Mouse (Mus musculus): ENCODE measurements at regions not wholly inside any gene's neighbourhood (a gene's known extent, or its start where the extent isn't known, plus 50 kb on each side); places are given as distances from the start of the nearest gene placed in this dataset.

DNA sequence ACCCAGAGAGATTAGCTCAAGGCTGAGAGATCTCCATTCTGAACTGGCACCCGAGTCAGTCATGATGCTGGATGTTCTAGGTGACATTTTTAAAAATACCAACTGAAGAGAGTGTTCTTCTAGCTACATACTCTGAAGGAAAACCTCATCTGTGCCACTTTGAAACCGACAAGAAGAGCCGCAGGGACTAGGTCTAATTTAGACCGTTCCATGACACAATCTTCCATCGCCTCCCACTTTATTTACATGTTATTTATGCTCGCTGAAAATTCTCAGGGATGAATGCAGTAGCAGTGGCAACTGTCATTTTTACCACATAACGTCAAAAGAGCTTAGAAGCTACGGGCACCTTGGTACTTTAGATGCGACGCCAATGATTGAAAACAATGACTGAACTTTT, 514.1 kb upstream of the Gm10131 start:
- no peak for DNase-seq

DNA sequence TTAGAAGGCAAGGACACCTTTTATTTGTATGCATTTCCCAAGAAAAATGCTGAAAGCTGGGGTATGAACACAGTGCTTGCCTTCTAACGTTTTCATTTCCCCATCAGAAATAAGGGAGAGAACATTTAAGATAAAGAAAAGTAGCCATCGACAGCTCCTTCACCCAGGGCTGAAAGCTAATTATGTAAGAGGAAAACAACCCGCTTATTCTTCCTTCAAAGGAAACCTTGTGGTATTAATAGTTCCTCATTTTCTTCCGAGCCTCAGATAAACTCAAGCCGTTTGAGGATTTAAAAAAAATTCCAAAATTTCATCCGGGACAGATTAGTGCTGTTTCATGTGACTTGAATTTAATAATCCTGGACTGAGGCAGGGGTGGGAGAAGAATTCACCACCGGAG, 512.2 kb upstream of the Gm10131 start:
- DNase-seq: no peak

DNA sequence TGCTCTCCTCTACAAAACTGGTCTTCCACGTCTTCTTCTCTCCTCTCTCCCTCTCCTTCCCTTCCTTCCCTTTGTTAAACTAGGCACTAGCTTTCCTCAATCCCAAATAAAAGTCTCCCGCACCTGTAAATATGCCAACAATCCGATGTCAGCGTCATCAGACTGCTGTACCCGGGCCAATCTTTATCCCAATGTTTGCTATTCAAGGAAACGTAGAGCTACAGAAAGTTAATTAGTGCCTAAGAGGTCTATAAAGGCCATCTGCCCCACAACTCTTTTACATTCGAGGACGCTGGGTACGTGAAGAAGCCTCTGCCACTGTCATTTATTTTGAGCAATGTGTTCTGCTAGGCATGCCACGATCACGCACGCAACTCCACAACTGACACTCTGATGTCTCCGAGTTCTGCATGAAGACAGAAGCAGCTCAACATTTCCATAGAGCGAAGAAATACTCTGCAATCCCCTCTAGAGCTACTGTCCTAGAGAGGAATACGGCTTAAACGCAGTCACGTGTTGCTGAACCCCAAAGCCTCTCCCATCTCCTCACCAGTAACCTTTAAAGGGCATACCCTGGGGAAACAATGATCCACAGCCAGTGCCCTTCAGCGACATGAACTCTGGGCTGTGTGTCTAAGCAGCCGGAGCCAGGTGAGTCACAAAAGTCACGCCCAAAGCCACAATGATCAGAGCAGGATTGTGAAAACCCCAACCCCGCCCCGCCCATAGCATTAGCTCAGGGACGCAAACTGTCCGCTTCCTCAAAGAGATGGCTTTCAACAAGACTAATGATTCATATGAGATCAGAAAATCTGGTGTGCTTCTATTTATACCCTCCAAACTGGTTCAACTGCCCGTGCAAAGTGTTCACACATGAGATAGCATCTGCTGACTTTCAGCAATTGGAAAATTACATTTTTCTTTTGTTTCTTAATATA, 510.9 kb upstream of the Gm10131 start:
- DNase-seq: peak; percentile 22

DNA sequence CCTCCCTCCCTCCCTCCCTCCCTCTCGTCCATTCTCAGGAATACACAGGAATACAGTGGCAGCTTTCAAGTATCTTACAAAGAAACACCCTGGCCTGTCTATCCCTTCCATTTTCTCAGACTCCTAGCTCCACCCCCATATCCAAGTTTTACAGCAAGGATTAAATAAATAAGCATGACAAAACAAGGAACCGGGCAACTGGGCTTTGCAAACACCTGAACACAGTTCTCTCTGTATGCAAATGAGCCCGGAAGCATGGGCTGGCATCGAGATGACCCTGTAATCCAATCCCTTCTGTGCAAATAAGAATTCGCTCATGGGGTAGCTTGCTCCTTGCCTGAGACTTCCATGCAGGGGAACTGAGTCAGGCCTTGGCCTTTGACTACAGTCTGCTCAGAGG, 506.5 kb upstream of the Gm10131 start:
- no peak for DNase-seq

DNA sequence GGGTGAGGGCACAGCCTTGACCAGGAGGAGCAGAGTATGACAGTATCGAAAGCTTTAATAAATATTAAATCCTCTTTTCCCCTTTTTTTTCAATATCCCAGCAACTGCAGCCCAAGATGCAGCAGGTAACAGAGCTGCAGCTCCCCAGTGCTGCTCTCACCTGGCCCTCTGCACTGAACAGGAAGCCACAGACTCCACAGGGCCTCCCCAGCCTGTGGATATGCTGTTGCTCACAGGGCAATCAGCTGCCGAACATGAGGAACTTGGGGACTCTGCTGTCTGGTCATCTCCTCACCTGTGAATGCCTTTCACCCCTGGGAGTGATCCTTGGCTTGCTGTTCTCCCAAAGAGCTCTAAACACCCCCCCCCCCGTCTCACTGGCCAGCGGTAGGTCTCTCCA, 503.4 kb upstream of the Gm10131 start:
- no peak for DNase-seq

DNA sequence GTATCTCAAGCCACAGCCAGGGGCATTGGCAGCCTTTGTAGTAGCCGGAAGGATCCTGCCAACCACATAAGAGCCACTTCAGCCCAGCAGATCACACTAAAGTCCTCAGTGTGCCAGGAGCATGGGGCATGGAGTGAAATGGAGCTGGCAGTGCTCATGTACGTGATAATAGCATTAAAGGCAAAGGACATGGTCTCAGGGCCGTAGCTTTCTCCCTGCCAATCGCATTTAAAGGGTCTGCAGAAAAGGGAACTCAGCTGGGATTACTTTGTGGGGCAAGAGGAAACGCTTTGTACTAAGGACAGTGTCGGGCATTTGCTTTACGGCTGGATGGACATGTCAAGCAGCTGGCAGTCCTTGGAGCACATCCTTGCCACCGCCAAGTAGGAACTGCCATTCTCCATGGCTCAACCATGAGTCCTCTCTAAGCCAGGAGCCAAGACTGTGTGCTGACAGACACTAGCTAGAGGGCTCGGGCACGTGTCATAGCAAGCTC, 502.5 kb upstream of the Gm10131 start:
- DNase-seq: no peak

DNA sequence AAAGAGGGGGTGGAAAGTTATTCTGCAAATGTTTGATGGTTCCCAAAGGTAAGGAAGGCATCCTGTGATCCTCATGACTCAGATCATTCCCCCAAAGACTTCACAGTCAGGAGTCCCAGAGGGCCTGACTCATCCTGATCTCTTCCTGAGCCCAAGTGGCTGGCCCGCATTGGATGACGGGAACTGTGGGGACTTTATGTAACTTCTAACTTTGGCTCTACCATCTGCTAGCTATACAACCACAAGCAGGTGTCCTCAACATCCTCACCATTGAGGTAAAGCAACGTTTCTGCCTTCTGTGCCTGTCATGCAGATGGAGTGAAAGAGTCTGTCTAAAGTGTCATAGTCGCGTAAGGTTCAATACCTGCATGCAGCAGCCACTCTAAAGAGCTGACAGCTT, 501.6 kb upstream of the Gm10131 start:
- DNase-seq: no peak

DNA sequence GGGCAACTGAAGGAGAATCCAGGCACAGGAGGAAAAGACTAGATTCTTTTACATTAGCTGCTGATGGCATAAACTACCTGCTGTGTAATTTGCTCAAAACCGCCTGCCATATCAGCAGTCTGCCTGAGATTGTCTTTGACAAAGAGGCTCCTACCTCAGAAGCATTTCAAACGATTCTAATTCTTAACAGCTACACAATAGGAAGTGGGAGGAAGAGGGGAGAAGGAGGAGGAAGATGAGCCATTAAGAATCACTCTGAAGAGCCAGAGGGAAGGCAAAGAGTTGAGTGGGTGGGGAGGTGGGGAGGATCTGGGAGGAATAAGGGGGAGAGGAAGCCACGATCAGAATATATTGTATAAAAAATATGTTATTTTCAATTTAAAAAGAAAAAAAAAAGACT, 500.9 kb upstream of the Gm10131 start:
- DNase-seq: no peak

DNA sequence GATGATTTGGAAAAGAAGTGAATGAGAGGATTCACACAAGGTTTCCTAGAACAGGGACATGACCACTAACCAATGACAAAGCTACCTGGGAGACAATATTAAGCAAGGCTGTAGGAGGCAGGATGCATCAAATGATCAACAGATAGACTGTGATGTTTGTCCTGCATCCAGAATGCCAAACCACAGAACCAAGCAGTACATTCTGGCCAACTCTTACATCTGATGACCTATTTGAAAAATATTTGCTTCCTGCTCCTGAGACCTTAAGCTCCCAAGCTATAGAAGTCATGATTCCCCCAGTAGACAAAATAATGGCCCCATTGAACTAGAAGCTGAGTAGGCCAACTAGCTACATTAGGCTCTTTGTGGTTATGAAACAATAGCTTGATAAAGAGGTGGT, 498.6 kb upstream of the Gm10131 start:
- DNase-seq: no peak

DNA sequence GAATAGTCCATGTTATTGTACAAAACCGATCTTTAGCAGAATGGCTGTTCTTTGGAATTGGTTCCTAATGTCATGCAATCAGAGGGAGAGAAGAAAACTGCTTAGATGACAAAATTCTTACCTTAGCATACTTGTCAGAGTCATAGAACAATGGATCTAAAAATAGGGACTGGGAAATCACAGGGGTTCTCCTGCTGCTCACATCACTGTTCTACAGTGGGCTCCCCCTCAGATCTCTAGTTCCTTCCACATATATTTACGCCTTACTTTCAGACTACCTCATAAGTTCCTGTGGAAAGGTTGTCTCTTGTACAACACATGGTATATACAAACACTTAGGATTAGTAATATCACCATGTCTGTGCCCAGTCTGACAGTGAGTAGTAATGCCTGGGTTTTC, 495.9 kb upstream of the Gm10131 start:
- no peak for DNase-seq

DNA sequence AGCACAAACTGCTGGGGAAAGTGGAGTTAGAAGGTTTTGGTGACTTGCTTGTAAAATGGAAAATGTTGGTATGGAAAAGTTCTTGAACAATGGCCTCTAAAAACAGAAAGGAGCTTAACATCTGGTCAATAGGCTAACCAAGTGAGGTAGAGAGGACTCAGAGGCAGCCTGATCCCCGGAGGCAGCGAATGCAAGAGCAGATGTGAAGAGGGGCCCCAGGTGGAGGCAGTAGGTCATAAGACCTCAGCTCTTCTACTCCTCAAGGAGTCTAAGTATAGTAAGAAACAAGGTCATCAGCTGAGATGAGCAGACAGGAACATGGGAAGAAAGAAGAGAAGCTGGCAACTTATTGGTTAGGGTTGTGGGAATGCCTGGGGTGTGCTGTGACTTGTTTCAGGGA, 493.5 kb upstream of the Gm10131 start:
- DNase-seq: no peak

DNA sequence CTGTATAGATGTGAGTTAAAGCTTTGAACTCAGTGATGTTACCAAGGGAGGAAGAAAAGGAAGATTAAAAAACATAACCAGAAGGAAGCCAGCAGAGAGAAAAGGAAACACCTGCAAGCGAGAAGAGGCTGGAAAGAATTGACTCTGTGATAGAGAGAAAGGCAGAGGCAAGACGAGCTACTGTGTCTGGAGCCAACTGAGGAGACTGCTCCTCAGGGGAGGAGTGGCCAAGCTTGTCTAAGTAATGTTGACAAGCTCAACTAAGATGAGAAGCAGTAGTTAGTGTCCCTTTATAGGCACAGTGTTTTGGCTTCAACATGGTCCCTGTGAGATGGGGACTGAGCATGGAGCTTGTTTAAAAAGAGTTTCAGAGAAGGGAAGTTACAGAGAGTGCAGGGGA, 493.0 kb upstream of the Gm10131 start:
- DNase-seq: no peak

DNA sequence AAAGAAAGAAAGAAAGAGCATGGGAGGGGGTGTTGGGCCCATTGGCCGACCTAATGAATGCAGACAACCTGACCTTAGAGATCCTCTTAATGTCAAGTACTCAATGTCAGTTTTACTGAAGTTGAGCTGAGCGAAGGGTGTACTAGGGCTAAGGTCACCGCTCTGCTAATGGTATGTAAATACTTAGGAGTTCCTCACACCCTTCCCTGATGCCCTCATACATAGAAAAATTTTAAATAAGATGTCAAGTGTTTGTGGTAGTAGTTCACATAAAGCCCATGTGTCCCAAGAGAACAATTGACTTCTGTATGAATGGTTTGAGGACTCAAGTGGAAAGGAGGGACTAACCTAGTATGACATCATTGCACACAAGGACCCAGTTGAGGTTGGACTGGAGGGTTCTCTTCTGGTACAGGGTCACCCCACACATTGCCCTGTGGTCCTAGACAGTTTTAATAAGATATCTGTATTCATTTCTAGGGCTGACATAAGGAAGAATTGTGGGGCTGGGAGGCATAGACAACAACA, 490.0 kb upstream of the Gm10131 start:
- DNase-seq: no peak

DNA sequence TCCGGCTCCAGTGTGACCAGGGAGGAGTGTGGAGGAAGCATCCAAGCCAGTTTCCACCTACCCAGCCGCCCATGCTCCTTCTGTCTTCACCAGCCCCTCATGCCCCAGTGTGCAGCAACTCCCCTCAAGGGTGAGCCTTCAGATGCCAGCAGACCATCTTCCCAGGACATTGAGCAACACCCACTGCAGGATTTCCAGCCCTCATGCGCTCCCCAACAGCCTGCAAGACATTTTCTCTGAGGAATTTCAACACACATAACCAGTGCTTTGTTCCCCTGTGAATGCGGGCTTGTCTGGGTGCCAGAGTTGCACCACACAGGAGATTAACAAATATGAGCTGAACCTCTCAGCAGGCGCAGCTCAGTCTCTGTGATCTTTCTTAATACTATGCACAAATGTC, 489.3 kb upstream of the Gm10131 start:
- DNase-seq: peak; percentile 46

DNA sequence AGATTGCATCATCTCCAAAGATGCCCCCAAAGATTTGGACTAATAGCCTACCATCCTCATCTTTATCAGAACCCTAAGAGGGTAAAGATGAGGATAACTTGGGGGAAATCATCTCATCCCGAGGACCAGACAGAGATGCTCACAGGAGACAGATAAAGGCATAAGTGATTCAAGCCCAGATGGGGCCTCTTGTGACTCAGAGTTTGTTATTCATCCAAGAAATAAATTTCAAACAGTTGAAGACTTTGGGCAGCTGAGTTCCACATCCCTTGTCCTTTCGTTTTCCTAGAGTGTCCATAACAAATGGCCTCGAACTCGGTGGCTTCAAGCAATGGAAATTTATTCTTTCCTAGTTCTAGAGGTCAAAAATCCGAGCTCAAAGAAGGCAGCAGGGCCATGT, 485.1 kb upstream of the Gm10131 start:
- DNase-seq: no peak

DNA sequence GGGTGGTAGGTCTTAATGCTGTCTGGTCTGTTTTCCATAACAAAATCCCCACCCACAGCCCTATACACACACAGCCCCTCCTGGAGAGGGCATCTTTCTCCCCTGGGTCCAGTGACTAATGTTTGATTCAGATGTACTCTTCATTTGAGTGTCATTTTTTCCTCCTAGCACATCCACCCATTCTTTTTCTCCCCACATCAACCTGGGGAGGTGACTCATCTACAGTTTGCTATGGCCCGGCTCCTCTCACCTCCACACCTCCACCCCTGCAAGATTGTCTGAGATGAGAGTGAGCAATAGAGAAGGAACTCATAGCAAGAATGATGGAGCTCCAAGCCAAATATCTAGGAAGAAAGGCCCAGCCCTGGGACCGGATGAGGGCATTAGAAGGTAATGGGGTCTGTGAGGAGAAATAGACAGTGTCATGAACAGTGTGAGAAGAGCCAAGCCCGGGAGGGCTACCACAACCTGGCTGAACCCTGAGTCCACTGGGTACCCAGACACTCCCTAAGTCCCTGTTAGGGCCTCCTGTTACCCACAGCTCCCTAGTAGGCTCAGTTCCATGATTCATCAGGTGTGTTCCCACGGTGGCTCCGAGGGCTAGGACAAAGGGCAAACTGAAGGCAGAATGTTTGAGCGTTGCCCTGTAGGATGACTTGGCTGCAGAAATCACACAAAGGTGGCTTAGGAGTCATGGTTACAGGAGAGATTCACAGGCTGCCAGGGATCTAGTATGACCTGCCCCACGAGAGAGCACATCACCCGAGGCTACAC, 479.6 kb upstream of the Gm10131 start:
- no peak for DNase-seq

DNA sequence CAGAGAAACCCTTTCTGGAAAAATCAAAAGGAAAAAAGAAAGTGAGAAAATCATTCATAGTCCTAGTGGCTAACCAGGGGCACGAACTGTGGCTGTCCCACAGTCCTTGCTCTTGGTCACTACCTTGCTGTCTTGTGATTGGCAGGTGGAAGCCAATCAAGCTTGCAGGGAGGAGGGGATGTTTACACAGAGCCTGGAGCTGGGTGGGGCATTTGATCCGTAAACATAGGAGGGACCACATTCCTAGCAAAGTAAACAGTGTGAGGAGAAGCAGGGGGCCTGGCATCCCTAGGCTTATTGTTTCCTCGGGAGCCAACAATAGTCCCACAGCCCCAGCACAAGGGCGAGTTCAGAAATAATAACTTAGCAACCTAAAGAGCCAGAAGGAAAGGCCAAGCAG, 466.5 kb upstream of the Gm10131 start:
- no peak for DNase-seq

DNA sequence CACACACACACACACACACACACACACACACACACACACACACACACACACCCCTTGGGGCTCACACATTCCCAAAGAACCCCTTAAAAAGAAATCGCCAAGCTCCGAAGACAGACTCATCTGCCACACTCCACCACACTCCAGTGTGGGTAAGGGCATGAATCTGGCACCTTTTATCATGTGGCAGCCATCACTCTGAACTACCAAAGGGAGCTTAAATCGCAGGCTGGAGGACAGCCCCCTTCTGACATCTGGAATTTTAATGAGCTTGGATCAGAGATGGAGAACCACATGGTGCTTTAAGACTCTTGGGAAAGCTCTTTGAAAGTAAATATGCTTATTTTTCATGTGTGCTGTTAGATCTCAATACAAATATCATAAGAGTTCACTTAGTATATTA, 462.5 kb upstream of the Gm10131 start:
- DNase-seq: no peak

DNA sequence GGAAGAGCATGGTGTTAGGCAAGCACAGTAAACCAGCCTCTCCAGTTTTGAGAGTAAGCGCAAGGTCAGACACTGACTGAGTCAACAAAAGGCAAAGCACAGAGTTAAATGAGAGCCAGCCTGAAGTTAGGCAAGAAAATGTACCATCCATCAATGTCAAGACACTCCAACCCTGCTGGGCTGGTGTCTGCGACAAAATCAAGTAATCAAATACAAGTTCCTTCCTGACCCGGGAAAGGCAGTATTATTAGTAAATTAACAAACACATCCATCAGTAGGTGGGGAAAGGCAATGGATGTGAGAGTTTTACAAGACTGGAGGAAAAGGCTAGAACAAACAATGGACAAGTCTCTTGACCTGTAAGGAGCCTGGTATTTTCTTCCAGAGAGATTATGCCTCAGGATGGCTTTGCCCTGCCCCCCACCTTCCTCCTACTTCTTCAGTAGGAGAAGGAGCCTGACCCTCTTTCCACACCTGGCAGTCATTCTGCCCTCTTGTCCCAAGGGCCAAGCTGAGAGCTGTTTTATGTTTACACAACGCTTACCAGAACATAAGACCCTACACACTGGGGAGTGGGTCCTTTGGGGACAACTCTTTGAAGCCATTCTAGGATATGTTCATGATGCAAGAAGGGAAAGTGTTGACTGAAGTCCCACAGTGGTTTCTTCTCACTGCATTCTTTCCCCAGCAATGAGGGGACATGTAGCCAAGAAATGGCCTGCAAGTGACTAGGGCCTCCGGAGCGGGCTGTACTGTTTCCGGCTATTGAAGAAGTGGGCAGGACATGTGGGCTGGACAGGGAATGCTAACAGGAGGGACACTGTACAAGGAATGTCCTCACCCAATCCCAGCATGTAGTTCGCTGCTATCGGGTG, 461.7 kb upstream of the Gm10131 start:
- DNase-seq: peak; percentile 15

DNA sequence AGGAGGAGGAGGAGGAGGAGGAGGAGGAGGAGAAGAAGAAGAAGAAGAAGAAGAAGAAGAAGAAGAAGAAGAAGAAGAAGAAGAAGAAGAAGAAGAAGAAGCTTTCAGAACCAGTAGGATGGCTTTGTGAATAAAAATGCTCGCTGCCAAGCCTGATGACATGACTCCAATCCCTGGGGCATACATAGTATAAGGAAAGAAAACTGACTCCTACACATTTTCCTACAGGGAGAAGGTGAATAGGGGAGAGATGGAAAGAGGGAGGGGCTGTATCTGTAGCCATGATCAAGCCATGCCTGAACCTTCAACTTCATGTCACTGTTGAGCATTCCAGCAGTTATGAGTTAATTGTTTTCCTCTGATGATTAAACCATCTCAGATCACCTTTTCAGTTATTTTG, 460.2 kb upstream of the Gm10131 start:
- DNase-seq: no peak

DNA sequence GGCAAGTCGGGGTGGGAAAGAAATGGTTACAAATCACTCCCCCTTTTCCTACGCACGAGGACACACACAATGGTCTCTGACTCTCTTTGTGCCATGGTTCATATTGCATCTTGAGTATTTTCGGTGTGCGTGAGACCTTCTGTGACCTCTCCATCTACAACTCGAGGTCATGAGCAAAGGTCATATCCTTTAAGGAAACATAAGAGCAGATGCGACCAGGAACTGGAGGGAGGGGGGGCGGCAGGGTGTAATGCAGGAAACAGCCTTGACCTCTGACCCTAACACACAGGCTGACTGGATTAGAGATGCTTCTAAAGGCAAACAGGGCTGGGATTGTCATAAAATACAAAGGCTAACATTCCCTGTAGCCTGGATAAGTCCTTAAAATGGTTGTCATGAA, 450.7 kb upstream of the Gm10131 start:
- DNase-seq: peak; percentile 10

DNA sequence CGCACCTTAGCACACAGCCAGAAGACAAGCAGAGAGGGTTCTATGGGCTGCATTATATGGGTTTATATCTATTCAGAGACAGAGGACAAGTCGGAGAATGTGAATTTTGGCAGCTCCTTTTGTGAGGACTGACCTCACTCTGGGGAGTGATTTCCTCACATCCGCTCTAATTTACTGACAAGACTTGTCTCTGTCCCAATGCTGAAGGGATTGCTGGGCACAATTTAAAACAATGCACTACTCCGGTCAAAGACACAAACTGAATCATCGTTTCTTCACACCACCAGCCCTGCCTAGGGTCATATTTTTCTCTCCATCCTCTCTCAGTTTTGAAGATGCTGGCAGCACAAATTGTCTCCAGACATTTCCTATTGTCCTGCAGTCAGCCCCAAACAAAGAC, 438.2 kb upstream of the Gm10131 start:
- no peak for DNase-seq
